Mouse (Mus musculus): Measurements from ENCODE around the gene Hamp. TPM values are rescaled to one million over a fixed set of nuclear protein-coding genes. Genes with fewer than 3 reads are reported as not detected.
"Not testable (repeated sequence)": the region's sequence is repeated elsewhere in the genome, so short reads cannot be mapped to it uniquely, and the experiment has no call there.

Hamp gene
- polyA plus RNA-seq, 1 experiment from 2014 or later, result not detected

DNA sequence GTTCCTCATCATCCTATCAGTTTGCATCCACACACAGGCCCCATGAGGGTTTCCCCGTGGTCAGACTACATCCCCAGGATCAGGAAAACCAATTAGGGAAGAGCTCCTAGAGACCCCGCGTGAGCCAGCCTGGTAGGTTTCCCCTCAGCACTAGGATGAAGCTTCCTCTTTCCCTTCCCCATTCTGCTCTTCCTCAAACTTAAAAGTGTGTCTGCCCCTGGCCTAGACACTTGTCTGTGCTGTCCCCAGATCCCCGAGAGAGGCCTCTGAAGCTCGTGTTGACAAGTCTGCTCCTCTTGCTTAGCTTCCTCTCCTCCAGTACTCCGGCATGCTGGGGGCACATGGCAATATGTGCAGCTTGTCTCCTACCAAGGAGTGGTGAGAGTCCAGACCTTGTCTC lies 9.6 kb upstream of the Hamp start:
- Histone ChIP-seq H3K4me3 (ENCODE audit: low read depth, low read length) (no peak overlapping the region), H3K9me3 (ENCODE audit: low read length) (no peaks in the 10 kb centered on the region), H3K27me3 (replicated peaks; ENCODE audit: insufficient read depth, low read length) (no peaks in the 10 kb centered on the region), H3K27ac (ENCODE audit: low read length) (no peak overlapping the region), H3K4me1 (ENCODE audit: insufficient read depth, low read depth, low read length) (peaks cover 14% of the 10 kb centered on the region), H3K9ac (replicated peaks; ENCODE audit: low read depth) (no peak overlapping the region), H3K4me2 (replicated peaks; ENCODE audit: low read depth, low read length) (no peak overlapping the region), H3K36me3 (ENCODE audit: insufficient read depth, low read length) (peaks cover 20% of the 10 kb centered on the region)
- TF ChIP-seq CTCF (IDR thresholded peaks at IDR 0.05), result no peak
- TF ChIP-seq EP300 (IDR thresholded peaks at IDR 0.05), result no peak
- DNase-seq (ENCODE audit: low spot score), result no peak
- no peak for ATAC-seq
- 80% methylated on average over 6 of the region's 6 CpGs for WGBS

DNA sequence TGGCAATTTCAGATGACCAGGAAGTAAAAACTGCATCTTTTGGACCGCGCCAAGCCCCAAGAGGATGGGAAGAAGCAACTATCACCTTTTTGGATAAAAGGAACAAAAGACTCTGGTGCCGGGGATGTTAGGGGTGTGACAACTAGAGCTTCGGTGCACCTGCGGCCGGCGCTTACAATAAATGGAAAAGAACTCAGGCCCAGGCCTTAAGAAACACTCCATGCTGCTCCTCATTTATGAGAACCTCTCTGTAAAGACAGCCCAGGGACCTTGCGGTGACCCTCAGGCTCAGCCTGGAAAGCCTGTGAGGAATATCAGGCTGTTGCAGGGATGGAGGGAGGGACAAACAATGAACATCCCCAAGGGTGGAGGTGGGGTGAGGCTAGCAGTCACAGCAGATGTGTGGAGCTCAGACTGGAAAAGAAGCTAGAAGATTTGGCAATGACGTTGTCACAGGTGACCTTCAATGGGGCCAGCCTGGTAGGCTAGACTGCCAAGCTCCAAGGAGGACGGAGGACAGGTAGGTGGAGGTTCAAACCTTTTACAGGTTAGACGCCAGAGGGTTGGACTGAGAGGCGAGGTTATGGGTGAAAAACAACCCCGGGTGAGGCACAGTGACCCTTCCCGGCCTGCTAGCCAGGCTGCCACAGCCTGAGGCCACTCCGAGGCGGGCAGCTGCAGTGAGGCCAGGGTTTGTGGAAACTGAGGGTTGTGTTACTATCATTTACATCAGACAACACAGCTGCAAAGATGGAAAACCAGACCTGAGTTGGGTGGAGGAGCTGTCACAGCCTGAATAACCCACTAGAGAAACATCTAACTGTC lies 8.8 kb upstream of the Hamp start:
- Histone ChIP-seq H3K4me2 (replicated peaks; ENCODE audit: low read depth, low read length) (no peak overlapping the region), H3K27me3 (replicated peaks; ENCODE audit: insufficient read depth, low read length) (no peaks in the 10 kb centered on the region), H3K4me3 (ENCODE audit: low read depth, low read length) (no peak overlapping the region), H3K9me3 (ENCODE audit: low read length) (no peaks in the 10 kb centered on the region), H3K4me1 (ENCODE audit: insufficient read depth, low read depth, low read length) (peaks cover 8% of the 10 kb centered on the region; the same call in 1 of the 2 replicates), H3K9ac (replicated peaks; ENCODE audit: low read depth) (no peak overlapping the region), H3K36me3 (ENCODE audit: insufficient read depth, low read length) (peaks cover 20% of the 10 kb centered on the region), H3K27ac (ENCODE audit: low read length) (no peak overlapping the region)
- TF ChIP-seq EP300 (IDR thresholded peaks at IDR 0.05), result no peak
- no peak for TF ChIP-seq CTCF (IDR thresholded peaks at IDR 0.05)
- DNase-seq (ENCODE audit: low spot score) (no peak), ATAC-seq (no peak)
- WGBS, result 90% methylated on average over 16 of the region's 16 CpGs

DNA sequence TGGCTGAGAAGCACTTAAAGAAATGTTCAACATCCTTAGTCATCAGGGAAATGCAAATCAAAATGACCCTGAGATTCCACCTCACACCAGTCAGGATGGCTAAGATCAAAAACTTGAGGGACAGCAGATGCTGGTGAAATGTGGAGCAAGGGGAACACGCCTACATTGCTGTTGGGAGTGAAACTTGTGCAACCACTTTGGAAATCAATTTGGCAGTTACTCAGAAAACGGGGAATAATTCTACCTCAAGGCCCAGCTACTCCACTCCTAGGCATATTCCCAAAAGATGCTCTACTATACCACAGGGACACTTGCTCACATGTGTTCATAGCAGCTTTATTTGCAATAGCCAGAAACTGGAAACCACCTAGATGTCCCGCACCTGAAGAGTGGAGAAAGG lies 6.1 kb upstream of the Hamp start:
- H3K36me3 ChIP-seq (ENCODE audit: insufficient read depth, low read length), result peaks cover 20% of the 10 kb centered on the region
- H3K27me3 ChIP-seq (replicated peaks; ENCODE audit: insufficient read depth, low read length), result not testable (repeated sequence)

DNA sequence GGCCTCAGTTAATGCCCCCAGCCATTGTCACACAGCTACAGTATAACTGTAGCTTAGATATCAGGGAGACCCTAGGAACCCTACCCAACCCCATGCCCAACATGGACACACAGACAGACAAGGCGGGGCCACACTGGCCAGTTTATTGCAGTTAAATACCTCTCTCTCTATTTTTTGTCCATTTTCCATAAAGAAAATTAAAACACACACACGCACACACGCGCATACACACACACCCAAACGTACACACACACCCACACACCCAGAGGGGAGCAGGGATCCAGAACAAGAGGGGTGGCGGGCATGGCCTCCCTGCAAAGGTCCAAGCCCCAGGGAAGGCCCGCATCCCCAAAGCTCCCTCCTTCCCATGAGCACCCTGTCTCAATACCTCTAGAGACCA lies 2.0 kb upstream of the Hamp start:
- TF ChIP-seq CTCF (IDR thresholded peaks at IDR 0.05) (no peak), EP300 (IDR thresholded peaks at IDR 0.05) (no peak)
- no peaks in the 10 kb centered on the region for H3K9me3 ChIP-seq (ENCODE audit: low read length)
- no peaks in the 10 kb centered on the region for H3K27me3 ChIP-seq (replicated peaks; ENCODE audit: insufficient read depth, low read length)
- H3K27ac ChIP-seq (ENCODE audit: low read length), result no peak overlapping the region
- ATAC-seq (no peak), DNase-seq (ENCODE audit: low spot score) (no peak)
- 92% methylated on average over 7 of the region's 7 CpGs for WGBS
- H3K4me1 ChIP-seq (ENCODE audit: insufficient read depth, low read depth, low read length), result no peaks in the 10 kb centered on the region
- H3K9ac ChIP-seq (replicated peaks; ENCODE audit: low read depth), result no peak overlapping the region
- no peak overlapping the region for H3K4me3 ChIP-seq (ENCODE audit: low read depth, low read length)
- no peaks in the 10 kb centered on the region; the same call in 1 of the 2 replicates for H3K36me3 ChIP-seq (ENCODE audit: insufficient read depth, low read length)
- no peak overlapping the region for H3K4me2 ChIP-seq (replicated peaks; ENCODE audit: low read depth, low read length)

More for the DNA sequence above, 6.1 kb upstream of the Hamp start:
- ATAC-seq; H3K4me2 ChIP-seq (replicated peaks; ENCODE audit: low read depth, low read length); H3K4me3 ChIP-seq (ENCODE audit: low read depth, low read length); H3K4me1 ChIP-seq (ENCODE audit: insufficient read depth, low read depth, low read length); DNase-seq (ENCODE audit: low spot score); H3K9ac ChIP-seq (replicated peaks; ENCODE audit: low read depth); H3K9me3 ChIP-seq (ENCODE audit: low read length); H3K27ac ChIP-seq (ENCODE audit: low read length): not testable (repeated sequence)
- WGBS, result 67% methylated on average over 3 of the region's 3 CpGs

DNA sequence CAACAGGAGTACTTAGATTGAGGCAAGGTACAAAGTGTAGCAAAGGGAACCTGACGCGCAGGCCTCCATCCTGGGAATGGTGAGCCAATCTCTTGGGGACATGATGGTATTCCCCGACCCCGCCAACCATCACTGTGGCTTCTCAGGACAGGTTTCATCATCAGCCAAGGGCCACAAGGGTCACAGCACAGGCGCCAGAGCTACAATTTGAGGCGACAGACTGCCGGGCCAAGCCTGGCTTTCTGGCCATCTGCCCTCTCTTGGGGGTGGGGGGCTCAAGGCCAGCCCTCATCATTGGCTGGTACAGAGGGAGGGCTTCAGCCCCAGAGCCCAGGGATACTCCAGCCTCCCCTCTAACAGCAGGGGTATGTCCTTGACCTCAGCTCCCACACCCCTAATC lies 1.6 kb upstream of the Hamp start:
- H3K27me3 ChIP-seq (replicated peaks; ENCODE audit: insufficient read depth, low read length); DNase-seq (ENCODE audit: low spot score); H3K4me1 ChIP-seq (ENCODE audit: insufficient read depth, low read depth, low read length); H3K9me3 ChIP-seq (ENCODE audit: low read length); H3K27ac ChIP-seq (ENCODE audit: low read length); H3K9ac ChIP-seq (replicated peaks; ENCODE audit: low read depth); ATAC-seq; H3K4me2 ChIP-seq (replicated peaks; ENCODE audit: low read depth, low read length); H3K4me3 ChIP-seq (ENCODE audit: low read depth, low read length); H3K36me3 ChIP-seq (ENCODE audit: insufficient read depth, low read length): not testable (repeated sequence)
- WGBS, result 85% methylated on average over 7 of the region's 7 CpGs

DNA sequence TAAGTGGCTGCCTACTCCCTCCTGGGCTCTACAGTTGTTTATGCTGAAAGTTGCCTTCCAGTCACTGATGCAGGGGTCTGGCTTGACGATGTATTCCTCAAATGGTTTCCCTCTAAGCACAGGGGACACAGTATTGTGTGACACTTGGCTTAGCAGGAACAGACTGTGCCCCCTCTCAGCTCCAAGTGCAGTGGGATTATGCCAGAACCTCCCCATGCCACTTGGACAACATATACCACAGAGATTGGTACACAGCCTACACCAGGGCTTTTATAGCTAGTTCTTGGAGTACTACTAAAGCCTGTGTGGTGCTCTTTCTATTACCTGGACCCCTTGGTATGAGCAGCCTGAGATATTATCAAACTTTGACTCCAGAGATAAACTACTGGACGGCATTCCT lies 874 bp upstream of the Hamp start:
- not testable (repeated sequence) for H3K4me2 ChIP-seq (replicated peaks; ENCODE audit: low read depth, low read length); H3K9me3 ChIP-seq (ENCODE audit: low read length); ATAC-seq; H3K4me1 ChIP-seq (ENCODE audit: insufficient read depth, low read depth, low read length); H3K4me3 ChIP-seq (ENCODE audit: low read depth, low read length); H3K27ac ChIP-seq (ENCODE audit: low read length); H3K9ac ChIP-seq (replicated peaks; ENCODE audit: low read depth); H3K27me3 ChIP-seq (replicated peaks; ENCODE audit: insufficient read depth, low read length); H3K36me3 ChIP-seq (ENCODE audit: insufficient read depth, low read length); DNase-seq (ENCODE audit: low spot score)
- WGBS, result 62% methylated on average over 2 of the region's 2 CpGs

DNA sequence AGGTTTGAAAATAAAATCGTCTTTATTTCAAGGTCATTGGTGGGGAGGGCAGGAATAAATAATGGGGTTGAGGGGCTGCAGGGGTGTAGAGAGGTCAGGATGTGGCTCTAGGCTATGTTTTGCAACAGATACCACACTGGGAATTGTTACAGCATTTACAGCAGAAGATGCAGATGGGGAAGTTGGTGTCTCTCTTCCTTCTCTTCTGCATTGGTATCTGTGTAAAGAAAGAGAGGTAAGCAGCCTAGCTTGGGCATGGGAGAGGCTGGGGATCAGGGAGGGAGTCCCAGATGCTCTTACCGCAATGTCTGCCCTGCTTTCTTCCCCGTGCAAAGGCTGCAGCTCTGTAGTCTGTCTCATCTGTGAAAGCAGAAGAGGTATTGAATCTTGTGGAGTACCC lies 1.5 kb downstream of the Hamp start:
- not testable (repeated sequence) for H3K4me1 ChIP-seq (ENCODE audit: insufficient read depth, low read depth, low read length); H3K9me3 ChIP-seq (ENCODE audit: low read length); H3K4me3 ChIP-seq (ENCODE audit: low read depth, low read length); DNase-seq (ENCODE audit: low spot score); H3K36me3 ChIP-seq (ENCODE audit: insufficient read depth, low read length); H3K27ac ChIP-seq (ENCODE audit: low read length); H3K9ac ChIP-seq (replicated peaks; ENCODE audit: low read depth); H3K4me2 ChIP-seq (replicated peaks; ENCODE audit: low read depth, low read length); ATAC-seq; H3K27me3 ChIP-seq (replicated peaks; ENCODE audit: insufficient read depth, low read length)
- 34% methylated on average over 3 of the region's 3 CpGs for WGBS

DNA sequence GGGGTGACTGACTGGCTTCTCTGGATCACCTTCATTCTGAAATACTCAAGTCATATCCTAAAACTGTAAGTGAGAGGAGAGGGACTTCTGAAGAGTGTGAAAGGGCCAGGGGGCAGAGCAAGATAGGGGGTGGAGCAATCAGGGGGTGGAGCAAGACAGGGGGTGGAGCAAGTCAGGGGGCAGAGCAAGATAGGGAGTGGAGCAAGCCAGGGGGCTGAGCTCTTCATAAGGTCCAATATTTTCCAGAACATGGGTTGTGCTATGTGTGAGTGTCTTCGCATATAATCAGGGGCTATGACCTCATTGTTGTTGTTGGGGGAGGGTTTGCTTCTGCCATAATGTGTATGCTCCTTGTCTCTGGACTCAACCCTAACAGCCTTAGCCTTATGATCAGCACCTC lies 3.8 kb downstream of the Hamp start:
- H3K4me3 ChIP-seq (ENCODE audit: low read depth, low read length); DNase-seq (ENCODE audit: low spot score); H3K27me3 ChIP-seq (replicated peaks; ENCODE audit: insufficient read depth, low read length); H3K4me1 ChIP-seq (ENCODE audit: insufficient read depth, low read depth, low read length); H3K4me2 ChIP-seq (replicated peaks; ENCODE audit: low read depth, low read length); H3K27ac ChIP-seq (ENCODE audit: low read length); H3K9me3 ChIP-seq (ENCODE audit: low read length); H3K36me3 ChIP-seq (ENCODE audit: insufficient read depth, low read length); ATAC-seq; H3K9ac ChIP-seq (replicated peaks; ENCODE audit: low read depth): not testable (repeated sequence)
- WGBS, result 83% methylated on average over 1 of the region's 1 CpGs

DNA sequence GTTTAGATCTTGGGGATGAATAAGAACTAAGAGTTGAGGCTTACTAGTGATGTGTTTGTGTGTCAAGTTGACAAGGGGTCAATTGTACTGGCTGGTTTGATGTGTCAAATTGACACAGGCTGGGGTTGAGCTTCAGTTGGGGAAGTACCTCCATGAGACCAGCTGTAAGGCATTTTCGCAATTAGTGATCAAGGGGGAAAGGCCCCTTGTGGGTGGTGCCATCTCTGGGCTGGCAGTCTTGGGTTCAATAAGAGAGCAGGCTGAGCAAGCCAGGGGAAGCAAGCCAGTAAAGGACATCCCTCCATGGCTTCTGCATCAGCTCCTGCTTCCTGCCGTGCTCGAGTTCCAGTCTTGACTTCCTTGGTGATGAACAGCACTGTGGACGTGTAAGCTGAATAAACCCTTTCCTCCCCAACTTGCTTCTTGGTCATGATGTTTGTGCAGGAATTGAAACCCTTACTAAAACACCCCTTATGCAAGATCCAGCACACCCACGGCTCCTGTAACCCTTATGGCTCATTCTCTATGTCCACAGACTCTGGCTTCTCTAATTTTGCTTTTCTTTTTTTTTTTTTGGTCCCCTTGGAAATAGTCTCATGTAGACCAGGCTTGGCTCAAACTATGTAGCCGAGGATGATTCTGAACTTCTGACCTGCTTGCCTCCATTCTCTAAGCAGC lies 8.3 kb downstream of the Hamp start:
- H3K4me3 ChIP-seq (ENCODE audit: low read depth, low read length); H3K4me2 ChIP-seq (replicated peaks; ENCODE audit: low read depth, low read length); ATAC-seq; H3K9ac ChIP-seq (replicated peaks; ENCODE audit: low read depth); H3K27me3 ChIP-seq (replicated peaks; ENCODE audit: insufficient read depth, low read length); H3K27ac ChIP-seq (ENCODE audit: low read length); H3K36me3 ChIP-seq (ENCODE audit: insufficient read depth, low read length); H3K4me1 ChIP-seq (ENCODE audit: insufficient read depth, low read depth, low read length); H3K9me3 ChIP-seq (ENCODE audit: low read length); DNase-seq (ENCODE audit: low spot score): not testable (repeated sequence)
- WGBS, result 58% methylated on average over 6 of the region's 6 CpGs
